Mouse (Mus musculus): Measurements from ENCODE around the gene Lrpprc. TPM values are rescaled to one million over a fixed set of nuclear protein-coding genes. Genes with fewer than 3 reads are reported as not detected.
A peak's percentile ranks its signal among the peaks of the same experiment; 100 is the strongest.

Lrpprc gene
- polyA plus RNA-seq, 1 experiment from 2014 or later, result 52.3 TPM

- H3K27me3 ChIP-seq, result no peaks in the 10 kb centered on the region
- ATAC-seq (ENCODE audit: low FRiP score), result no peak
- 93% methylated on average over 8 of the region's 8 CpGs for WGBS
- no peak overlapping the region for H3K4me3 ChIP-seq
- no peak overlapping the region for H3K27ac ChIP-seq
- no peak overlapping the region for H3K4me2 ChIP-seq (replicated peaks)
- peaks cover 16% of the 10 kb centered on the region for H3K36me3 ChIP-seq
- H3K9me3 ChIP-seq (replicated peaks), result no peaks in the 10 kb centered on the region
- no peak overlapping the region for H3K9ac ChIP-seq
- no peaks in the 10 kb centered on the region for H3K4me1 ChIP-seq
Measured at GRCm38 (mm10) chr17:84732612-84733011, 58.0 kb downstream of the Lrpprc start.

DNA sequence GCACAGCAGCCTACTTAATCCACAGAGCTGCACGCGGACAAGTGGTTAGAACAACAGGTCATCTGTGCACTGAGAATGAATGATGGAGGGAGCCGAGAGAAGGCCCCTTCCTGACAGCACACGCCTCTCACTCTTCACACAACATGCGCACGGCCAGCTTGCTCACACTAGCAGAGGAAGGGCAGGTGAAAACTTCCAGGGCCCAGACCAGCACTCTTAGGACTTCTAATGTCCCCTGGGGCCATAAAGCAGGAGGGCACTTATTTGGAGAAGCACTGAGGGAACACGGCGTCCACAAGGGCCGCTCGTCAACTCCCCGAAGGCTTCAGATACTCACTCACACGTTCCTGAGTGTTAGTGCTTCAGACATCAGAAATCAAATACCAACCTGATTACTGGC is 59.2 kb downstream of the Lrpprc start:
- peaks cover 16% of the 10 kb centered on the region for H3K36me3 ChIP-seq
- WGBS, result 90% methylated on average over 12 of the region's 12 CpGs
- no peak overlapping the region for H3K27ac ChIP-seq

GRCm38 (mm10) chr17:84729140-84729539 is 61.4 kb downstream of the Lrpprc start:
- Histone ChIP-seq H3K27me3 (no peaks in the 10 kb centered on the region), H3K36me3 (peaks cover 34% of the 10 kb centered on the region), H3K4me2 (replicated peaks) (no peak overlapping the region), H3K4me3 (no peak overlapping the region), H3K9ac (no peak overlapping the region), H3K4me1 (0 out of 2 replicates have a peak, but pooled peaks cover under 1% of the 10 kb centered on the region), H3K9me3 (replicated peaks) (no peaks in the 10 kb centered on the region), H3K27ac (no peak overlapping the region)
- no peak for ATAC-seq (ENCODE audit: low FRiP score)
- 89% methylated on average over 5 of the region's 5 CpGs for WGBS

More for the DNA sequence above, 59.2 kb downstream of the Lrpprc start:
- Histone ChIP-seq H3K4me1 (no peaks in the 10 kb centered on the region), H3K27me3 (no peaks in the 10 kb centered on the region), H3K9ac (no peak overlapping the region), H3K9me3 (replicated peaks) (no peaks in the 10 kb centered on the region), H3K4me2 (replicated peaks) (no peak overlapping the region), H3K4me3 (no peak overlapping the region)
- ATAC-seq (ENCODE audit: low FRiP score), result no peak

- Histone ChIP-seq H3K27me3 (no peaks in the 10 kb centered on the region), H3K9me3 (replicated peaks) (no peaks in the 10 kb centered on the region), H3K27ac (no peak overlapping the region), H3K9ac (no peak overlapping the region), H3K4me1 (0 out of 2 replicates have a peak, but pooled peaks cover 3% of the 10 kb centered on the region), H3K4me3 (no peak overlapping the region), H3K4me2 (replicated peaks) (no peak overlapping the region), H3K36me3 (peaks cover 34% of the 10 kb centered on the region)
- 88% methylated on average over 1 of the region's 1 CpGs for WGBS
- ATAC-seq (ENCODE audit: low FRiP score), result no peak
Measured at GRCm38 (mm10) chr17:84728201-84728911, 62.2 kb downstream of the Lrpprc start.

- 0 out of 2 replicates have a peak, but pooled peaks cover 3% of the 10 kb centered on the region for H3K4me1 ChIP-seq
- H3K9me3 ChIP-seq (replicated peaks), result no peaks in the 10 kb centered on the region
- 97% methylated on average over 3 of the region's 3 CpGs for whole genome bisulfite sequencing
- no peak overlapping the region for H3K27ac ChIP-seq
- H3K36me3 ChIP-seq, result peaks cover 37% of the 10 kb centered on the region
- no peak overlapping the region for H3K4me2 ChIP-seq (replicated peaks)
- no peaks in the 10 kb centered on the region for H3K27me3 ChIP-seq
- no peak overlapping the region for H3K4me3 ChIP-seq
- H3K9ac ChIP-seq, result no peak overlapping the region
- no peak for ATAC-seq (ENCODE audit: low FRiP score)
Measured at GRCm38 (mm10) chr17:84725163-84725562, 65.4 kb downstream of the Lrpprc start.

GRCm38 (mm10) chr17:84724028-84724427 is 66.6 kb downstream of the Lrpprc start:
- peaks cover 39% of the 10 kb centered on the region for H3K36me3 ChIP-seq
- H3K4me3 ChIP-seq, result no peak overlapping the region
- no peak for ATAC-seq (ENCODE audit: low FRiP score)
- H3K4me1 ChIP-seq, result 0 out of 2 replicates have a peak, but pooled peaks cover 3% of the 10 kb centered on the region
- 61% methylated on average over 9 of the region's 9 CpGs for WGBS
- H3K9ac ChIP-seq, result no peak overlapping the region
- H3K27me3 ChIP-seq, result no peaks in the 10 kb centered on the region
- no peaks in the 10 kb centered on the region for H3K9me3 ChIP-seq (replicated peaks)
- H3K27ac ChIP-seq, result no peak overlapping the region
- no peak overlapping the region for H3K4me2 ChIP-seq (replicated peaks)

- Histone ChIP-seq H3K27me3 (peaks cover 9% of the 10 kb centered on the region; the same call in 1 of the 2 replicates), H3K4me2 (replicated peaks) (no peak overlapping the region), H3K9me3 (replicated peaks) (no peaks in the 10 kb centered on the region), H3K4me3 (no peak overlapping the region), H3K4me1 (peaks cover 22% of the 10 kb centered on the region), H3K9ac (no peak overlapping the region), H3K36me3 (peaks cover 21% of the 10 kb centered on the region), H3K27ac (no peak overlapping the region)
- WGBS, result 89% methylated on average over 3 of the region's 3 CpGs
- ATAC-seq (ENCODE audit: low FRiP score), result no peak
Measured at GRCm38 (mm10) chr17:84719105-84719504, 71.5 kb downstream of the Lrpprc start.

DNA sequence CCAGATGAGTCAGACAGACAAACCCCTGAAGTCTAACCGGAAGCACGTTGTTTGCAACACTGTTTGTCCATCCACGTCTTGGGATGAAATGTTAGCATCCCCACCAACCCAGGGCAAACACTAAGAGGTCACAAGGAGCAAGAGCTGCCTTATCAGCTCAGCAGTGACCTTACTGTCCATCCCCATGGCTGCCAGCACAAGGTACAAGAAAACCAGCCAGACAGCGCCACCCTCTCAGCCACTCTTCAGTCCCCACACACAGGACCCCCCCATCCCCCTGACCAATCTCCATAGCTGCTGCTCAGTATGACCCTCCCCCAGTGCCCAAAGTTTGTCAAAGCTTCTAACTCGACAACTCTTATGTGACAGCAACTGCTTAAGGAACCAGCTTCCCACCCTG is 73.2 kb downstream of the Lrpprc start:
- H3K9me3 ChIP-seq (replicated peaks), result no peaks in the 10 kb centered on the region
- no peak overlapping the region for H3K4me3 ChIP-seq
- 78% methylated on average over 5 of the region's 5 CpGs for WGBS
- no peak overlapping the region for H3K27ac ChIP-seq
- no peak overlapping the region for H3K4me2 ChIP-seq (replicated peaks)
- peaks cover 19% of the 10 kb centered on the region for H3K36me3 ChIP-seq
- peaks cover 19% of the 10 kb centered on the region for H3K4me1 ChIP-seq
- peaks cover 9% of the 10 kb centered on the region; the same call in 1 of the 2 replicates for H3K27me3 ChIP-seq
- H3K9ac ChIP-seq, result no peak overlapping the region
- ATAC-seq (ENCODE audit: low FRiP score), result no peak

GRCm38 (mm10) chr17:84716252-84716872 is 74.2 kb downstream of the Lrpprc start:
- Histone ChIP-seq H3K9ac (no peak overlapping the region), H3K4me3 (no peak overlapping the region), H3K36me3 (peaks cover 13% of the 10 kb centered on the region), H3K9me3 (replicated peaks) (no peaks in the 10 kb centered on the region), H3K4me1 (peaks cover 19% of the 10 kb centered on the region), H3K4me2 (replicated peaks) (no peak overlapping the region), H3K27ac (no peak overlapping the region), H3K27me3 (peaks cover 13% of the 10 kb centered on the region)
- 54% methylated on average over 16 of the region's 16 CpGs for WGBS
- ATAC-seq (ENCODE audit: low FRiP score), result no peak

- Histone ChIP-seq H3K27ac (no peak overlapping the region), H3K27me3 (peaks cover 13% of the 10 kb centered on the region), H3K4me2 (replicated peaks) (no peak overlapping the region), H3K9me3 (replicated peaks) (no peaks in the 10 kb centered on the region), H3K4me3 (no peak overlapping the region), H3K9ac (no peak overlapping the region), H3K36me3 (0 out of 2 replicates have a peak, but pooled peaks cover 11% of the 10 kb centered on the region), H3K4me1 (peaks cover 19% of the 10 kb centered on the region)
- ATAC-seq (ENCODE audit: low FRiP score), result no peak
- 78% methylated on average over 4 of the region's 4 CpGs for WGBS
Measured at GRCm38 (mm10) chr17:84714930-84715329, 75.7 kb downstream of the Lrpprc start.

- Histone ChIP-seq H3K27me3 (peaks cover 14% of the 10 kb centered on the region), H3K36me3 (0 out of 2 replicates have a peak, but pooled peaks cover 14% of the 10 kb centered on the region), H3K4me1 (peaks cover 28% of the 10 kb centered on the region), H3K4me2 (replicated peaks) (no peak overlapping the region), H3K9ac (no peak overlapping the region), H3K9me3 (replicated peaks) (no peaks in the 10 kb centered on the region), H3K4me3 (no peak overlapping the region), H3K27ac (no peak overlapping the region)
- WGBS, result 65% methylated on average over 18 of the region's 18 CpGs
- ATAC-seq (ENCODE audit: low FRiP score), result no peak
Measured at GRCm38 (mm10) chr17:84713563-84714164, 76.9 kb downstream of the Lrpprc start.

DNA sequence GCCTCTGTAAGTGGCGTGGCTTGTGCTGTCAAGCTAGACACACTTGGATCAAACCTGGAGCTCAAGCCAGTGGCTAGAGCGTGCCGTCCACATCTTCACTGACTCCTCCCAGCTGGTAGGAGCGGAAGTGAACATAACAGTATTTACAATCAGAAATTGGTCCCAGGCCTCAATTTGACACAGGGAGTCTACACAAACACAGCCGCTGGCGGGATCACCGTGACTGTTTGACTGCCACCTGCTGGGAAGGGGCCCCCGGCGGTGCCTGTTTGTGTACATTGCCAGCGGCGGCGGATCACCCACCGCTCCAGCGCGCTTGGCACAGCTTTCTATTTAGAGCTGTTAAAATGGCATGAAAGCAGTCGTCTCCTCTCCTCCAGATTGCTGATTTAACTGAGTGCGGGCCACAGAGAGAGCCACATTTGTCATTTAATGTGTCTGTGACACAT is 81.2 kb downstream of the Lrpprc start:
- no peak overlapping the region for H3K27ac ChIP-seq
- ATAC-seq (ENCODE audit: low FRiP score), result peak; percentile 68

More for the DNA sequence above, 81.2 kb downstream of the Lrpprc start:
- Histone ChIP-seq H3K4me3 (no peak overlapping the region), H3K27me3 (peaks cover 18% of the 10 kb centered on the region), H3K4me2 (replicated peaks) (peak overlapping the region; percentile 19), H3K4me1 (peaks cover 11% of the 10 kb centered on the region), H3K9me3 (replicated peaks) (no peaks in the 10 kb centered on the region), H3K9ac (no peak overlapping the region), H3K36me3 (peaks cover 14% of the 10 kb centered on the region)
- 35% methylated on average over 17 of the region's 17 CpGs for WGBS
